Mouse (Mus musculus) gastrocnemius, postnatal 36 days (tissue): Measurements from ENCODE around the gene Thada. TPM values are rescaled to one million over a fixed set of nuclear protein-coding genes. Genes with fewer than 3 reads are reported as not detected.

Source experiments
- DNase-seq, 2 experiments: peaks; one replicate each; pipeline ENCODE4 v3.0.0; 2022
- intact Hi-C: fragments of 180-260 bp; cut with DNase I; formaldehyde crosslinking; loops from one replicate; pipeline ENCODE4 v1.15.1; 2025
- total RNA-seq, 2 experiments: library from RNA; stranded (reverse); gene quantifications; 2 replicates each; pipeline ENCODE4 v1.2.3; 2021

The Thada gene
- total RNA-seq, 2 experiments from 2014 or later, result 4.3 to 5.8 TPM

GRCm38 (mm10) chr17:84384661-84385060 is 81.3 kb downstream of the Thada start:
- intact Hi-C loops, result loop anchor here (5.0 to 10.0 kb wide), 3 partner anchors 177 to 490 kb away; no protein-coding TSS in a partner anchor
- DNase-seq, result no peak

GRCm38 (mm10) chr17:84380340-84380739 is 85.7 kb downstream of the Thada start:
- intact Hi-C loops, result loop anchor here (5.0 to 10.0 kb wide), 3 partner anchors 173 to 486 kb away; no protein-coding TSS in a partner anchor
- no peak for DNase-seq

GRCm38 (mm10) chr17:84376882-84377281 is 89.1 kb downstream of the Thada start:
- intact Hi-C loops, result no loop called here

GRCm38 (mm10) chr17:84372411-84373045 is 93.5 kb downstream of the Thada start:
- intact Hi-C loops, result no loop called here
- no peak for DNase-seq

More at GRCm38 (mm10) chr17:84376882-84377281, 89.1 kb downstream of the Thada start:
- DNase-seq, result no peak

- intact Hi-C loops, result no loop called here
- no peak for DNase-seq
These were observed 95.6 kb downstream of the Thada start for GRCm38 (mm10) chr17:84370385-84370784.

- intact Hi-C loops, result no loop called here
- no peak for DNase-seq
These were observed 96.2 kb downstream of the Thada start for GRCm38 (mm10) chr17:84369769-84370168.

- DNase-seq, result peak in 1 of 2 experiments; percentile 44
- intact Hi-C loops, result no loop called here
These were observed 97.6 kb downstream of the Thada start for GRCm38 (mm10) chr17:84368213-84369014.

GRCm38 (mm10) chr17:84367663-84368062 is 98.3 kb downstream of the Thada start:
- DNase-seq, result no peak
- intact Hi-C loops, result no loop called here

- DNase-seq, result no peak
- intact Hi-C loops, result no loop called here
These were observed 100.2 kb downstream of the Thada start for GRCm38 (mm10) chr17:84365791-84366301.

GRCm38 (mm10) chr17:84365006-84365716 is 100.8 kb downstream of the Thada start:
- peak in 1 of 2 experiments; percentile 28 for DNase-seq
- intact Hi-C loops, result no loop called here

- DNase-seq, result no peak
- intact Hi-C loops, result no loop called here
These were observed 102.6 kb downstream of the Thada start for GRCm38 (mm10) chr17:84363444-84363843.

- intact Hi-C loops, result no loop called here
- DNase-seq, result no peak
These were observed 103.3 kb downstream of the Thada start for GRCm38 (mm10) chr17:84362581-84363286.

- no peak for DNase-seq
- intact Hi-C loops, result no loop called here
These were observed 105.0 kb downstream of the Thada start for GRCm38 (mm10) chr17:84361006-84361405.

- intact Hi-C loops, result no loop called here
- no peak for DNase-seq
These were observed 106.2 kb downstream of the Thada start for GRCm38 (mm10) chr17:84359810-84360209.

GRCm38 (mm10) chr17:84358951-84359644 is 106.9 kb downstream of the Thada start:
- DNase-seq, result no peak
- intact Hi-C loops, result no loop called here

- DNase-seq, result no peak
- intact Hi-C loops, result no loop called here
These were observed 108.2 kb downstream of the Thada start for GRCm38 (mm10) chr17:84357776-84358175.

GRCm38 (mm10) chr17:84356056-84356887 is 109.7 kb downstream of the Thada start:
- no peak for DNase-seq
- intact Hi-C loops, result no loop called here

GRCm38 (mm10) chr17:84355006-84355405 is 111.0 kb downstream of the Thada start:
- intact Hi-C loops, result no loop called here
- no peak for DNase-seq

- no peak for DNase-seq
- intact Hi-C loops, result no loop called here
These were observed 112.1 kb downstream of the Thada start for GRCm38 (mm10) chr17:84353902-84354311.
